Mouse (Mus musculus): ENCODE data around the gene Sec23b. TPM values are rescaled to one million over a fixed set of nuclear protein-coding genes. Genes with fewer than 3 reads are reported as not detected.

Gene Sec23b
- polyA plus RNA-seq, 1 experiment from 2014 or later, result 41.7 TPM

DNA sequence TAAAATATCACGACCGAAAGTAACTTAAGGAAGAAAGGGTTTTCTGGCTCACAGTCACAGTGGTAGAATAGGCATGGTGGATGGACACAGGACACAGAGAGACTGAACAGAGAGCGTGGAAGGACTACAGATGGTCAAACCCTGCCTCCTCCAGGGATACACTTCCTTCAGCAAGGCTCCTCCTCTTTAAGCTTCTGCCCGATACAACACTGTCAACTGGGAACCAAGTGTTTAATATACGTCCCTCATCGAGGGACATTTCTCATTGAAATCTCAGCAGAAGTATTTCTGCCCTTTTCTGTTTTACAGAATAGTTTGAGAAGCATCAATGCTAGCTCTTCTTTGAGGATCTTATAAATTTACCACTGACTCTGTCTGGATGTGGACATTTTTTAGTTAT is 57.9 kb downstream of the Sec23b start:
- Histone ChIP-seq H3K4me2 (no peak overlapping the region), H3K36me3 (no peaks in the 10 kb centered on the region), H3K4me3 (no peak overlapping the region), H3K27ac (replicated peaks) (no peak overlapping the region), H3K9me3 (no peaks in the 10 kb centered on the region), H3K9ac (no peak overlapping the region), H3K27me3 (replicated peaks) (no peaks in the 10 kb centered on the region), H3K4me1 (peaks cover 6% of the 10 kb centered on the region)
- ATAC-seq (ENCODE audit: extremely low read depth, insufficient number of reproducible peaks, low FRiP score, low TSS enrichment), result no peak
- 90% methylated on average over 6 of the region's 6 CpGs for WGBS

DNA sequence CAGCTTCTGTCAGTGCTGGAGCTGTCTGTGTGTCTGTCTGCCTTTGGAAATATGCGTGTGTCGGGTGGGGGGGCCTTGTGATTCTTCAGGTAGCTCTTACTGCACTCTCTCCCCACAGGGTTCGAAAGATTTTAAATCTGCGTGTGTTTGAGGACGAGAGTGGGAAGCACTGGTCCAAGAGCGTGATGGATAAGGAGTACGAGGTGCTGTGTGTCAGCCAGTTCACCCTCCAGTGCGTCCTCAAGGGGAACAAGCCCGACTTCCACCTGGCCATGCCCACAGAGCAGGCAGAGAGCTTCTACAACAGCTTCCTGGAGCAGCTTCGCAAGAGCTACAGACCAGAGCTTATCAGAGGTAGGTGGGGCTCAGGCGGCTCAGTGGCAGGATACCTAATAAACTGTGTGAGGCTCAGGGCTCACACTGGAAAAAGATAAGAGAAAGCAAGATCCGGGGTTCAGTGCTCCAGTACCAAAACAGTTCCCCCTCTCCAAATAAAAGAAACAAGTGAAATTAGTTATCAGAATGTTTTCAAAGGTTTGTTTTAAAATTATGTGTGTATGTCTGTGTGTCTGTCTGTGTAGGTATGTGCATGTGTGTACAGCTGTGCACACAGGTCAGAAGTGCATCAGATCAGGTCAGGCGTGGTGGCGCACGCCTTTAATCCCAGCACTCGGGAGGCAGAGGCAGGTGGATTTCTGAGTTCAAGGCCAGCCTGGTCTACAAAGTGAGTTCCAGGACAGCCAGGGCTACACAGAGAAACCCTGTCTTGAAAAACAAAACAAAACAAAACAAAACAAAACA is 61.2 kb downstream of the Sec23b start:
- Histone ChIP-seq H3K9ac (no peak overlapping the region), H3K4me3 (no peak overlapping the region), H3K36me3 (no peaks in the 10 kb centered on the region), H3K27me3 (replicated peaks) (no peaks in the 10 kb centered on the region), H3K9me3 (no peaks in the 10 kb centered on the region), H3K4me2 (no peak overlapping the region), H3K27ac (replicated peaks) (no peak overlapping the region), H3K4me1 (peaks cover 6% of the 10 kb centered on the region)
- 57% methylated on average over 16 of the region's 16 CpGs for WGBS
- ATAC-seq (ENCODE audit: extremely low read depth, insufficient number of reproducible peaks, low FRiP score, low TSS enrichment), result no peak

DNA sequence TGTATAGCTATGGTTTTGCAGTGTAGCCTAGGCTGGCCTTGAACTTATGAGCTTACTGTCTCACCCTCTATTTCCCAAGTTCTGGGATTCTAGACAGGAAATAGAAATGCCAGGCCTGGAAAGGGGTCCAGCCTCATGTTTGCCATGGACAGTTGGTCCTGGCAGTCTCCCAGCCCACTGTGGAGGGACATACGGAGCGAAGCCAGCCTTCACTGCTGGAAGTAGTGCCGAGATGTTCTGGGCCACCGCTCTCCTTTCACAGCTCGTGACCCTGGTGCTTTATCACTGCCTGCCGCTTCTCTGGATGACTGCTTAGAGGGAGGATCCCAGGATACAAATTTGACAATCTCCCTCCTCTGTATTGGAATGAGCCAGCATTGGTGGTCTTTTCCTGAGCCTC is 65.5 kb downstream of the Sec23b start:
- Histone ChIP-seq H3K9me3 (no peaks in the 10 kb centered on the region), H3K27ac (replicated peaks) (no peak overlapping the region), H3K4me1 (peaks cover 6% of the 10 kb centered on the region), H3K4me3 (no peak overlapping the region), H3K36me3 (no peaks in the 10 kb centered on the region), H3K4me2 (no peak overlapping the region), H3K27me3 (replicated peaks) (no peaks in the 10 kb centered on the region), H3K9ac (no peak overlapping the region)
- 86% methylated on average over 6 of the region's 6 CpGs for WGBS
- ATAC-seq (ENCODE audit: extremely low read depth, insufficient number of reproducible peaks, low FRiP score, low TSS enrichment), result no peak

DNA sequence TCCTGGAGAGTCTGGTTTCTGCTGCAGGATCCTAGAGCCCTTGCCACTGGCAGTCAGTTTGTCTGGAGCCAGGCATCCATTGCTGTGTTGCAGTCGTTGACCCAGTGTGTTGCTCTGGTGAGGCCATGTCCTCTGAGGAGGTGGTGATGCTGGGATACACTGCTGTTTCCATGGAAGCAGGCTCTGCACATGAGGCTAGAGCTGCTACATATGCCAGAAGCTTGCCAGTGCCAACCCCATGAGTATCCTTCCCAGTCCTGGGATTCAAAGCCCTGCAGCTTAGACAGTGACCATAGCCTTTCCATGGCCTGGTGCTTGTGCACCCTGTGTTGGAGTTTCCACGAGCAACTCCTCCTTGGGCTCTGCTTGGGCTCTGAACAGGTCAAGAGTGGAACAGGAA is 77.5 kb downstream of the Sec23b start:
- H3K9ac ChIP-seq, result no peak overlapping the region
- no peak overlapping the region for H3K4me2 ChIP-seq
- no peak overlapping the region for H3K4me3 ChIP-seq
- H3K9me3 ChIP-seq, result peaks cover 5% of the 10 kb centered on the region; the same call in 1 of the 2 replicates
- 74% methylated on average over 2 of the region's 2 CpGs for WGBS
- peaks cover 4% of the 10 kb centered on the region; the same call in 1 of the 2 replicates for H3K36me3 ChIP-seq
- H3K27me3 ChIP-seq (replicated peaks), result no peaks in the 10 kb centered on the region
- ATAC-seq (ENCODE audit: extremely low read depth, insufficient number of reproducible peaks, low FRiP score, low TSS enrichment), result no peak
- H3K27ac ChIP-seq (replicated peaks), result no peak overlapping the region
- no peaks in the 10 kb centered on the region for H3K4me1 ChIP-seq

DNA sequence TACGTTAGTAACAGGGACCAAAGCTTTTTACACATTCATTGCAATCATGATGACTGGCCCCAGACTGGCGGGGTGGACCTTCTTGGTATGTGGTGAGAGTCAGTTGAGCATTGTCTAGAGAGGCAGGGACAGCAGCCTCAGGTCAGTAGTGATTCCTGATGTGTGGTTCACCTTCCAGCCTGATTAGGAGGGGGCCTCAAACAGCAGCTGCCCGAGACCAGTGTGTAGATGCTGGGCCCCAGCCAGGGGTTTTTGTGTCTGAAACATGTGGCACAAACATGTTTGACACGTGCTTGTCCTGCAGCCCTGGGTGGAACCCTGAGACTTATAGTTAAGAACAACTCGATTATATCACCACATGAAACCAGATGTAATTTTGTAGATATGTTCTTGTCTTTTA is 78.2 kb downstream of the Sec23b start:
- Histone ChIP-seq H3K4me2 (no peak overlapping the region), H3K27me3 (replicated peaks) (no peaks in the 10 kb centered on the region), H3K27ac (replicated peaks) (no peak overlapping the region), H3K4me1 (no peaks in the 10 kb centered on the region), H3K4me3 (no peak overlapping the region), H3K9ac (no peak overlapping the region), H3K9me3 (peaks cover 5% of the 10 kb centered on the region; the same call in 1 of the 2 replicates), H3K36me3 (peaks cover 4% of the 10 kb centered on the region; the same call in 1 of the 2 replicates)
- WGBS, result 66% methylated on average over 5 of the region's 5 CpGs
- no peak for ATAC-seq (ENCODE audit: extremely low read depth, insufficient number of reproducible peaks, low FRiP score, low TSS enrichment)

DNA sequence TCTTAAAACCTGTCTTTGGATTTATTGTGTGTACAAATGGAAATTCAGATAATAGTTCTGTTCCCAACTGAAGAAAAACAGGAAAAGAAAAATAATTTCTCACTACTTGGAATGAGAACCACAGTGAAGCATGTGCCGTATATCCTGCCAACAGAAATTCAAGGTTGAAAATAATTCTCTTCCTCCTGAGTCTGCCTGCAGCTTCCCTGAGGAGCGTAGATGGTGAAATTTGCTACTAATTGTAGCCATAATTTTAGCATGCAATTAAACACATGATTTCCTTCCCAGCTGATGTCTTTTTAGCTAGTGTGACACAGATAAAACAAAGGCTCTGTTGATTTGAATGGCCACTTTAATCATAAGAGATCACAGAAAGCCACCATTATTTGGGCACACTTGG is 78.7 kb downstream of the Sec23b start:
- H3K9ac ChIP-seq, result no peak overlapping the region
- H3K27ac ChIP-seq (replicated peaks), result no peak overlapping the region
- 77% methylated on average over 2 of the region's 2 CpGs for whole genome bisulfite sequencing
- H3K36me3 ChIP-seq, result peaks cover 4% of the 10 kb centered on the region; the same call in 1 of the 2 replicates
- no peak overlapping the region for H3K4me2 ChIP-seq
- ATAC-seq (ENCODE audit: extremely low read depth, insufficient number of reproducible peaks, low FRiP score, low TSS enrichment), result no peak
- H3K4me3 ChIP-seq, result no peak overlapping the region
- H3K9me3 ChIP-seq, result peaks cover 5% of the 10 kb centered on the region; the same call in 1 of the 2 replicates
- H3K4me1 ChIP-seq, result no peaks in the 10 kb centered on the region
- H3K27me3 ChIP-seq (replicated peaks), result no peaks in the 10 kb centered on the region

DNA sequence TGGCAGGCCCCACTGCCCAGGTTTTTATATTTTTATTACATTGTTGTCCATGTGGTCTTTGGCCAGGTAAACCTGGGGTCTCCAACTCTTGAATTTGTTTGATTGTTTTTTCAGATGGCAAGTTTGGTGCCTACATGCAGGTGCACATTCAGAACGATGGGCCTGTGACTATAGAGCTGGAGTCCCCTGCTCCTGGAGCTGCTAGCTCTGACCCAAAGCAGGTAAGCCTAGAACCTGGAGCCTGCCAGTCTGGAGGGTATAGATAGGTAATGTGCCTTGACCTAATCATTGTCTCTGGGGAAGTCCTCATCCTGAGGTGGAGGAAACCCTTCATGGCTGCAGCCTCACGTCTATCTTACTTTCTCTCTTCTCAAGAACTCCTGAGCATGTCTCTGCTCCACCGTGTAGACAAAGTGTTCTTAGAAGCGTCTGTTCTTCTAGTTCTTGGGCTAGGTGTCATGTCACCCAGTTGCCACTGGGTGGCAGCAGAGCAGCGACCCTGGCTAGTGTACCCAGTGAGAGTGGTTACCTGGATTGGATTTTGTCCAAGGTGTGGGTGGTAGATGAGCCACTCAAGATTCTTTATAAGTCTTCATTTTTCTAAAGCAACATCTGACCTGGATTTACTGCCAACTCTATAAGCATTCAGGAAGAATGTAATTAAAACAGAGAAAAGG is 79.8 kb downstream of the Sec23b start:
- Histone ChIP-seq H3K27ac (replicated peaks) (no peak overlapping the region), H3K27me3 (replicated peaks) (no peaks in the 10 kb centered on the region), H3K4me2 (no peak overlapping the region), H3K9ac (no peak overlapping the region), H3K36me3 (peaks cover 4% of the 10 kb centered on the region; the same call in 1 of the 2 replicates), H3K9me3 (peaks cover 5% of the 10 kb centered on the region; the same call in 1 of the 2 replicates), H3K4me3 (no peak overlapping the region), H3K4me1 (no peaks in the 10 kb centered on the region)
- WGBS, result 26% methylated on average over 5 of the region's 5 CpGs
- ATAC-seq (ENCODE audit: extremely low read depth, insufficient number of reproducible peaks, low FRiP score, low TSS enrichment), result no peak

DNA sequence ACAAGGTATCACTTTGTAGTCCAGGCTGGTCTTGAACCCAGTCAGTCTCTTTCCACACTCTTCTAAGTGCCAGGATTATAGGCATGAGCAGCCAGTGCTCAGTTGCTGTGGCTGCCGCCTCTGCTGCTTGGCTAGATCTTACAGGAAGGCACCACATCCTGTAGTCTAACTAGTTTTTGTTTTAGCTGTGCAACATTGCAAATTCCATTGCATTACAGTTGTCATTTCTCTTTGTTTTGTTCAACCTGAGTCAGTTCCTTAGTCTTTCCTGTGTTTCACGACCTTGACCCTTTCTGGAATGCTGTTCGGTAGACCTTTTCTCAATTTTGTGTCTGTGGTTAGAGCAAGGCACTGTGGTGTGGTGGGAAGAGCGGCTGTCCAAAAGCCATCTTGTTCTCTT is 81.2 kb downstream of the Sec23b start:
- Histone ChIP-seq H3K4me1 (no peaks in the 10 kb centered on the region), H3K4me3 (no peak overlapping the region), H3K9me3 (peaks cover 5% of the 10 kb centered on the region; the same call in 1 of the 2 replicates), H3K4me2 (no peak overlapping the region), H3K9ac (no peak overlapping the region), H3K27me3 (replicated peaks) (no peaks in the 10 kb centered on the region), H3K36me3 (peaks cover 3% of the 10 kb centered on the region; the same call in 1 of the 2 replicates), H3K27ac (replicated peaks) (no peak overlapping the region)
- 66% methylated on average over 4 of the region's 4 CpGs for WGBS
- no peak for ATAC-seq (ENCODE audit: extremely low read depth, insufficient number of reproducible peaks, low FRiP score, low TSS enrichment)

DNA sequence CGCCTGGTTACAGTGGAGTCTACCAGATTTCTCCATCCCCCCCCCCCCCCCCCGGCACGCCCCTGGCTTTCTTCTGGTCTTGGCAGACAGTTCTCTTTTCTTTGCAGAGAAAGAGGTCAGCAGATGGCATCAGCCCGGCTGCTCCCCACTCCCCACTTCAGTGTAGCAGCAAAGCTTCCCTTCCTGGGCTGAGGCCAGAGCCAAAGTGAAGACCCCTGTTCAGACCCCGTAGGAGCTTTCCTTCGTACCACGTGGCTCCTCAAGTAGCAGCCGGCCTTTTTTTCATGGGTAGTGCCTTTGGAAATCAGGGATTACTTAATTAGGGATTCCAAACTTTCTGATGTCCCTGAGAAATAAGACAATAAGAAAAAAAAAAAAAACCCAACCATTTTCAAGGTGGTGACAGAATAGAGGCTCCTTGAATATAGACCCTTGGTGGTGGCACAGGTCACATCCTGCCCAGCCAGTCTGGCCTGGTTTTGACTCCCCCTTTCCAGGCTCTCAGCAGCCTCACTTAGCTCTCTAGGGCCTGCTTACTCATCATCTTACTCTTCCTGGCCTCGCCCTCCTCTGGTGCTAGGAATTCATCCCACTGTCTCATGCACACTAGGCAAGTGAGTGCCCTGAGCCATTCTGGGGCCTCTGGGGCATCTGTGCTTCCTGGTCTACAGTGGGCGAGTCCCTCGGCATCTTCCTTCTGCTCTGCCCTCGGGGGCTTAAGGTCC is 81.8 kb downstream of the Sec23b start:
- Histone ChIP-seq H3K9ac (no peak overlapping the region), H3K36me3 (no peaks in the 10 kb centered on the region), H3K4me3 (no peak overlapping the region), H3K27ac (replicated peaks) (no peak overlapping the region), H3K4me1 (no peaks in the 10 kb centered on the region), H3K9me3 (no peaks in the 10 kb centered on the region), H3K4me2 (no peak overlapping the region), H3K27me3 (replicated peaks) (no peaks in the 10 kb centered on the region)
- ATAC-seq (ENCODE audit: extremely low read depth, insufficient number of reproducible peaks, low FRiP score, low TSS enrichment), result no peak
- WGBS, result 76% methylated on average over 12 of the region's 12 CpGs

DNA sequence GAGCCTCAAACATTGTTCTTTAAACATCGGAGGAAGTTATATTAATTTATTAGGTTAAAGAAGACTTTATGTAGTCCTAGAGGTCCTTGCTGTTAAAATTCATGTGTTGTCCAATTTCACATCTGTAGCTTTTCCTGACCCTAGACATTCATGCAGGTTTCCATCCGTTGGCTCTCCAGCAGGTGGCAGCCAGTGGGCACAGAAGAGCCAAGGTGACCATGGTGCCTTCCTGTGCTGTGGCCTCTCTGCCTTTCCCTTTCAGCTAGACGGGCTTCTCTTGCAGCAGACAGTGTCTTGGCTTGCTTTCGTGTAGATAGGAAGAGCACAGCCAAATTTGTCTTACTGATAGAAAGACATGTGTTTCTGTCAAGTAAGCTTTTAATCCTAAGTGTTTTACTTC is 82.7 kb downstream of the Sec23b start:
- Histone ChIP-seq H3K9me3 (no peaks in the 10 kb centered on the region), H3K4me1 (peaks cover 6% of the 10 kb centered on the region), H3K27ac (replicated peaks) (no peak overlapping the region), H3K9ac (no peak overlapping the region), H3K36me3 (no peaks in the 10 kb centered on the region), H3K4me2 (no peak overlapping the region), H3K27me3 (replicated peaks) (no peaks in the 10 kb centered on the region), H3K4me3 (no peak overlapping the region)
- no peak for ATAC-seq (ENCODE audit: extremely low read depth, insufficient number of reproducible peaks, low FRiP score, low TSS enrichment)
- 45% methylated on average over 4 of the region's 4 CpGs for WGBS

DNA sequence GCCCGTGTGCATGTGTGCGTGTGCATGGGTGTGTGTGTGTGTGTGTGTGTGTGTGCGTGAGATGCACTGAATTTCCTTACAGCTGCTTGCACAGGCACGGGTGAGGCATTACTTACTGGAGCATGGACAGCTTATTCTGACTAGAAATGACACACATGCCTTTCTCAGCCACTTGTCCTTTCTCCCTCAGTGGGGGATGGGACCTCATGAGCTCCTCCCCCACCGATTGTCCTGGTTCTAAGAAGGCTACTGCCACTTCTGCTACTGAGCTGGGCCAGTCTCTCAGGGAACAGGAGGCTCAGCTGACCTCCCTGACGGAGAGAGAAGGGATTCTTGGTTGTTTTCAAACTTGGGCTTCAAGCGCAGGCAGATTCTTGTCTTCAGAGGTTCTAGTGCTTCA is 84.1 kb downstream of the Sec23b start:
- ATAC-seq (ENCODE audit: extremely low read depth, insufficient number of reproducible peaks, low FRiP score, low TSS enrichment), result no peak
- Histone ChIP-seq H3K36me3 (no peaks in the 10 kb centered on the region), H3K4me1 (peaks cover 6% of the 10 kb centered on the region), H3K4me2 (no peak overlapping the region), H3K27me3 (replicated peaks) (no peaks in the 10 kb centered on the region), H3K9ac (no peak overlapping the region), H3K27ac (replicated peaks) (no peak overlapping the region), H3K4me3 (no peak overlapping the region), H3K9me3 (no peaks in the 10 kb centered on the region)
- WGBS, result 72% methylated on average over 7 of the region's 7 CpGs
